Mouse (Mus musculus) bone marrow macrophage, adult 2 months (primary cell): Measurements from ENCODE around the gene Gm49673.
"Not testable (repeated sequence)": the region's sequence is repeated elsewhere in the genome, so short reads cannot be mapped to it uniquely, and the experiment has no call there.

ENCODE experiments used
- CTCF ChIP-seq: IDR thresholded peaks from 2 replicates; pipeline ENCODE4 v1.5.1; 2012; ENCODE audit warnings: low read depth, mild to moderate bottlenecking, low read length, moderate library complexity
- POLR2A ChIP-seq: IDR thresholded peaks from 2 replicates; pipeline ENCODE4 v1.6.1; 2012; ENCODE audit warnings: mild to moderate bottlenecking, low read depth, low read length, borderline replicate concordance

DNA sequence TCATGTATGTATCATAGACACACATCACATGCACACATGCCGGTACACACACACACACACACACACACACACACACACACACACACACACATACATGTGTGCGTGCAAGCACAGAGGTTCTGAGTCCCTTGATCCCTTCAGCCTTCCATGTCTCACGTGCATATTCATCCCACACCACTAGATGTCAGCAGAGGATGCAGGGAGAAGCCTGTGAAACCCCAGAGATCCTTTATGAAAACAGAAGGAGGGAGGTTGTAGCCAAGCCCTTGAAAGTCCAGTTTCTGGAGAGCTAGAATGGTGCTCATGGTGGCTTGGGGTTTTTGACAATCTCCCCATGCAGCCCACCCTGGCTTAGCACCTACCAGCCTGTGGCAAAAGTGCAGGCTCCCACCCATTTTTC lies 96.3 kb downstream of the Gm49673 start:
- TF ChIP-seq CTCF, POLR2A: not testable (repeated sequence)
